Mouse (Mus musculus) brain, embryonic 14.5 days (tissue): Measurements from ENCODE around the gene Piwil4.

Experiments used
- CTCF ChIP-seq: fragments of 200-500 bp; IDR thresholded peaks from 2 replicates; pipeline ENCODE4 v1.5.1; 2012; ENCODE audit warnings: inconsistent platforms, mild to moderate bottlenecking, moderate library complexity, borderline replicate concordance; ENCODE audit not compliant: insufficient read depth, insufficient read length; ENCODE audit errors: extremely low read depth
- POLR2A ChIP-seq: fragments of 200-500 bp; IDR thresholded peaks from 2 replicates; pipeline ENCODE4 v1.6.1; 2012; ENCODE audit warnings: mild to moderate bottlenecking, inconsistent platforms, borderline replicate concordance; ENCODE audit not compliant: poor library complexity, insufficient read depth, insufficient read length, severe bottlenecking; ENCODE audit errors: extremely low read depth

- TF ChIP-seq CTCF (no peak), POLR2A (no peak)
Observed at GRCm38 (mm10) chr9:14728365-14728764, 12.2 kb downstream of the Piwil4 start.
